In genomic region chr17:28689586-28690283, GRCm38 (mm10) we compare ENCODE assay signal across 7 mouse cellular contexts. TPM values are rescaled to one million over a fixed set of nuclear protein-coding genes. Genes with fewer than 3 reads are reported as not detected.
DNase-seq lines count a peak whose midpoint lies in the region; ATAC-seq lines count a peak whose summit lies in the region.

Slc26a8 (minus strand) TSS chr17:28690233.

- peak within 1 kb of the TSS; percentile 79 for H3K27ac ChIP-seq in forebrain, embryonic 12.5 days
- H3K27ac ChIP-seq in kidney, embryonic 16.5 days (ENCODE audit: low read length): peak within 1 kb of the TSS; percentile 96
- peak within 1 kb of the TSS; percentile 95 for H3K27ac ChIP-seq in midbrain, embryonic 14.5 days (replicated peaks; ENCODE audit: low read depth, low read length)

- peaks cover 18% of the 10 kb centered on the region for H3K27me3 ChIP-seq in forebrain, embryonic 12.5 days
- H3K27me3 ChIP-seq in kidney, embryonic 16.5 days (ENCODE audit: insufficient read depth, low read length): peaks cover 3% of the 10 kb centered on the region; the same call in 1 of the 2 replicates
- H3K27me3 ChIP-seq in midbrain, embryonic 14.5 days (ENCODE audit: control insufficient read depth, insufficient read depth, low read length): no peaks in the 10 kb centered on the region; the same call in 1 of the 2 replicates

- 9% methylated on average over 40 of the region's 40 CpGs for WGBS in forebrain, embryonic 12.5 days
- 8% methylated on average over 39 of the region's 40 CpGs for WGBS in kidney, embryonic 16.5 days
- WGBS in midbrain, embryonic 14.5 days: 8% methylated on average over 40 of the region's 40 CpGs

- peak within 1 kb of the TSS; percentile 94 for H3K9ac ChIP-seq in forebrain, embryonic 12.5 days
- H3K9ac ChIP-seq in kidney, embryonic 16.5 days (replicated peaks; ENCODE audit: low read length): peak within 1 kb of the TSS; percentile 74
- peak within 1 kb of the TSS; percentile 90 for H3K9ac ChIP-seq in midbrain, embryonic 14.5 days (replicated peaks; ENCODE audit: low read length)

- H3K4me2 ChIP-seq in forebrain, embryonic 12.5 days: peak within 1 kb of the TSS; percentile 78
- peak within 1 kb of the TSS; percentile 88 for H3K4me2 ChIP-seq in kidney, embryonic 16.5 days (replicated peaks; ENCODE audit: low read depth, low read length)
- peak within 1 kb of the TSS; percentile 79 for H3K4me2 ChIP-seq in midbrain, embryonic 14.5 days (ENCODE audit: low read length)

- no peaks in the 10 kb centered on the region for H3K36me3 ChIP-seq in forebrain, embryonic 12.5 days (replicated peaks)
- H3K36me3 ChIP-seq in kidney, embryonic 16.5 days (ENCODE audit: insufficient read depth, low read length): no peaks in the 10 kb centered on the region
- no peaks in the 10 kb centered on the region for H3K36me3 ChIP-seq in midbrain, embryonic 14.5 days (ENCODE audit: control insufficient read depth, insufficient read depth, low read length)

- peak; percentile 41 for DNase-seq in right cerebral cortex, adult 18-20 months
- DNase-seq in right cerebral cortex, postnatal 36 days (ENCODE audit: low spot score in 2 of 2): no peak
- peak; percentile 59 to 72 for DNase-seq in cerebellum, adult 18-20 months
- DNase-seq in midbrain, embryonic 14.5 days: peak; percentile 43
- DNase-seq in testis, postnatal 14 days (ENCODE audit: low spot score): peak; percentile 36

- H3K9me3 ChIP-seq in forebrain, embryonic 12.5 days: no peaks in the 10 kb centered on the region
- H3K9me3 ChIP-seq in kidney, embryonic 16.5 days (ENCODE audit: low read length): no peaks in the 10 kb centered on the region
- H3K9me3 ChIP-seq in midbrain, embryonic 14.5 days (ENCODE audit: control insufficient read depth, low read length): no peaks in the 10 kb centered on the region

- no peak for ATAC-seq in forebrain, embryonic 12.5 days (ENCODE audit: low FRiP score)
- no peak for ATAC-seq in kidney, embryonic 16.5 days (ENCODE audit: low FRiP score, low TSS enrichment)
- ATAC-seq in midbrain, embryonic 14.5 days (ENCODE audit: low FRiP score, low TSS enrichment): no peak

- H3K4me3 ChIP-seq in forebrain, embryonic 12.5 days (replicated peaks): peak within 1 kb of the TSS; percentile 97
- H3K4me3 ChIP-seq in kidney, embryonic 16.5 days (ENCODE audit: low read length): peak within 1 kb of the TSS; percentile 99
- peak within 1 kb of the TSS; percentile 95 for H3K4me3 ChIP-seq in midbrain, embryonic 14.5 days (replicated peaks; ENCODE audit: low read depth, low read length)

- peaks cover 28% of the 10 kb centered on the region for H3K4me1 ChIP-seq in forebrain, embryonic 12.5 days
- peaks cover 25% of the 10 kb centered on the region for H3K4me1 ChIP-seq in kidney, embryonic 16.5 days (ENCODE audit: insufficient read depth, low read length)
- peaks cover 25% of the 10 kb centered on the region for H3K4me1 ChIP-seq in midbrain, embryonic 14.5 days (ENCODE audit: control insufficient read depth, insufficient read depth, low read length)

RNA-seq across cellular contexts. Expression of gene Slc26a8, which starts in this region (rescaled TPM):
- 0.80 and 0.90 TPM in 2 replicates for polyA plus RNA-seq in forebrain, embryonic 12.5 days (2016; fragmentation: Nextera tagmentation; extraction: Ambion mirVana)
- 0.46 and 0.53 TPM in 2 replicates for polyA plus RNA-seq in kidney, embryonic 16.5 days (2015; fragmentation: Nextera tagmentation; extraction: Ambion mirVana)
- 1.4 and 1.8 TPM in 2 replicates for polyA plus RNA-seq in midbrain, embryonic 14.5 days (2014; fragmentation: Nextera tagmentation; extraction: Ambion mirVana)

Comparison
In these comparisons a context has a peak if more than half of its experiments do, and no peak if none do; other contexts are left out.
1. DNase-seq: peak in right cerebral cortex, adult 18-20 months (single experiment), cerebellum, adult 18-20 months (2 of 2), midbrain, embryonic 14.5 days (single experiment) and testis, postnatal 14 days (single experiment); none in right cerebral cortex, postnatal 36 days (0 of 2).
2. Peak in every context shown above with its lines, with median percentiles within 50 percentile points of each other: H3K27ac ChIP-seq, H3K4me2 ChIP-seq, H3K4me3 ChIP-seq and H3K9ac ChIP-seq.